Mouse (Mus musculus): ENCODE results near the gene Grin2c.

Grin2c gene

DNA sequence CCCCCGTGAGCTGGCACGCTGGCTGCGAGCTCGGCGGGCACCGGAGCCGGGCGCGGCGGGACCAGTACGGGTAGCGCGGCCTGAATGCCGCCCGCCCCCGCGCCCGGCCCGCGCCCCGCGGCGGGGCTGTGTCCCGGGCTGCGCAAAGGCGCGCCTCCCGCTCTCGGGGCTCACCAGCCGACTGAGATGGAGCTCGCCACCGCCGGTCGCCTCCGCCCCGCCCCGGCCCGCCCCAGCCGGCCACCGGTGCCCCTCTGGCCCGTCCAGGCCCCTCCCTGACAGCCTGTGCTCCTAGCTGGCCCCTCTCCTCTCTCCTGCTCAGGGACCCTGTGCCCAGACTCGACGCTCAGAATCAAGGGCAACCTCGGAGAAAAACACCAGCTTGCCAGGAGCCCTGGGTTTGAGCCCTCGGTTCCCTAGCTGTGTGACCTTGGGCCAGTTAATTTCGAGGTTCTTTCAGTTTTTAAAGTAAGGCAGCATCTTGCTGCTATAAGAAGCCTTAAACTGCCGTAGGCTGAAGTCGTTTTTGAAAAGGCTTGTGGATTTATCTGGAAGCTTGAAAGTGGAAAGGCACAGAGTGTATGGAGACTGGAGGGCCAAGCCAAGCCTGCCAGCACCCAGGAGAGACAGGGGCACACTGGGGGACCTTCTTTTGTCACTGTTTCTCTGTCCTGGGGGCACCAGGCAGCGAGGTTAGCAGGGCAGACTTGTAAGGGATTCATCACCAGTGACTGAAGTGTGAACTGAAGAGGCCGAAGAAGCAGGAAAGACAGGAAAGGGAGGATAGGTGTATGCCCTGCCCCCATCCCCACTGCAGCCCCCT, at the start of gene Grin2c:
Gene Grin2c (minus strand): TSS at position 183 of the 823 bp plus-strand sequence.
- DNase-seq, result no peak

DNA sequence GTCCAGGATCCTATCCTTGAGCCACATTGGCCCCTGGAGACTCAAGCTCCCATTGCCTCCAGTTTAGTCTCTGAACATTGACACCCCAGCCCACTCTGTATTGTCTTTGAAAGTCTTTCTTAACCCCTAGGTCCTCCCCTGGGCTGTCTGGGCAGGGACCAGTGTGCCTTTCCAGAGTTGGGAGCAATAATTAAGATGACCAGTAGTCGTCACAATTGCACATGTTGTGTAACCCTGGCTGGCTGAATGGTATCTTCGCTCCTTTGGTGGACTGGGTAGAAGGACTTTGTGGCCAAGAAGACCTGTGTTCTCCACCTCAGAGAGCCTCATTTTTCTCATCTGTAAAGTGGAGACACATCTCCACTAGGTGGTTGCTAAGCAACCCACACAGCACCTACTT, 47.2 kb upstream of the Grin2c start:
- DNase-seq, result no peak

DNA sequence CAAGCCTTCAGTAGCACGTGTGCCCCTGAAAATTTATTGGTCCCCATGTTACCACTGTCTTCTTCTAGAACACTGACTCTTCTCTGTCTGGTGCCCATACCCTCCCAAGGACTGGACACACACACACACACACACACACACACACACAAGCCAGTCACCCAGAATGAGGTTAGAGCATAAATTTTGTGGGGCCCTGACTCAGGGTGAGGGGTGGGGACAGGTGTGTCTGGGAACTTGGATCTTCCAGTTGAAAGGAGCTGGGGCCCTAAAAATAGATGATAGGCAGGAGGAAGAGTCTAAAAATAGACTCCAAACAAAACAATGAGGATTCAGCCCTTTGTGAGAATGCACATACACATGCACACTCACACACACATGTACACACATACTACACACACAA, 41.7 kb upstream of the Grin2c start:
- DNase-seq, result no peak

DNA sequence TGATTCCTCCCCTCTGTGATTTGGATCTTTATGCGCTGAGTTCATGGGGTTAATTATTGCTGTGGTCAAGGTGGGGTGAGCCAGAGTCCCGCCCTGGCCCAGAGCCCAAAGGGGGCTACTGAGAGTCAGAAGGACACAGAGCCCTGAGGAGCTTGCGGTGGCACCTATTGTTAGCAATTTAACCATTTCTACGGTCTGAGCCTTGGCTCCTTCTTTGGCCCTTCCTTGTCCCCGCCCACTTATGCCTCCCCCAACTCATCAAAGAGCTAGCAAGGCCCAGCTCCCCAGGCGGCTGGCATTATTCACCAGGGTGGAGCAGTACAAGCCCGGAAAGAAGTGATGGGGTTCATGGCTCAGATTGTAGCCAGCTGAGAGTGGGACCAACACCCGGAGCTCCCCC, 39.8 kb upstream of the Grin2c start, which contains the start of gene Otop2:
Gene Otop2 (plus strand): TSS at position 301 of the 400 bp plus-strand sequence.
- peak in 1 of 2 experiments; percentile 31 for DNase-seq

DNA sequence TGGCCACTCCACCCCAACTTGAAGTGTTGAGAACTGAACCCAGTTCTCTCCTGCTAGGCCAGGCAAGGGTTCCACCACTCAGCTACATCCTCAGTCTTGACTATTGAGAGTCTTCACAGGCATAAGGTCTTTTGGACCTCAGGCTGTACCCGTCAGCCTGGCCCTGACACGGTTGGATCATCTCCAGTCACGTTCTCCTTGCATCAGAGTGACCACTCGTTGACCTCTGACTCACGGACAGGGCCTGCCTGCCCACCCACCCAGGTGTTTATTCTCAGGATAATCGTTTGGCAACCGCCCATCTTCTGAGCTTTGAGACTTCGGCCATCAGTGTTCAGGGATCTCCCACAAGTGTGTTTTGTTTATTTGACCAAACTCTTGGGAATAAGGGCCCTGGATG, 36.1 kb upstream of the Grin2c start:
- no peak for DNase-seq

DNA sequence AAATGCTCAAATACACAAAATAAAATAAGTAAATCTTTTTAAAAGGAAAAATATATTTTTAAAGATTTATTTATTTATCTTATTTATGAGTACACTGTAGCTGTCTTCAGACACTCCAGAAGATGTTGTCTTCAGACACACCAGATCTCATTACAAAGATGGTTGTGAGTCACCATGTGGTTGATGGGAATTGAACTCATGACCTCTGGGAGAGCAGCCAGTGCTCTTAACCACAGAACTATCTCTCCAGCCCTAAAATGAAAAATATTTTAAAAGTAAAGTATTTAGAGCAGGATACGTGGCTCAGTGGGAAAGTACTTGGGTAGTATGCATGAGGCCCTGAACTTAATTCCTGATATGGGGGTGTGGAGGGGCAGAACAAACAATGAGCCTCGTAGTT, 34.3 kb upstream of the Grin2c start:
- no peak for DNase-seq

DNA sequence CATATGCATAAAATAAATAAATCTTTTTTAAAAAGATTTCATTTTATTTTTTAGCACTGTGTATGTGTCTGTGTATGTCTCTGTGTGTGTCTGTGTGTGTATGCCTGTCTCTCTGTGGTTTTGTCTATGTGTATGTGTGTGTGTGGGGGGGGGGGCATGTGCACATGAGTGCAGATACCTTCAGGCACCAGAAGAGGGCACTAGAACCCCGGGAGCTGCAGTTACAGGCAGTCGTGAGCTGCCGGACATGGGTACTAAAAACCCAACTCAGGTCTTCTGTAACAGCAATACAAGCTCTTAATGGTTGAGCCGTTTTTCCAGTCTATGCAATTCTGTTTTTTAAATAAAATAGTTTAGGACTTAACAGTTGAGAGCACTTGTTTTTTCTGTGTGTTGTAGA, 33.7 kb upstream of the Grin2c start:
- no peak for DNase-seq

DNA sequence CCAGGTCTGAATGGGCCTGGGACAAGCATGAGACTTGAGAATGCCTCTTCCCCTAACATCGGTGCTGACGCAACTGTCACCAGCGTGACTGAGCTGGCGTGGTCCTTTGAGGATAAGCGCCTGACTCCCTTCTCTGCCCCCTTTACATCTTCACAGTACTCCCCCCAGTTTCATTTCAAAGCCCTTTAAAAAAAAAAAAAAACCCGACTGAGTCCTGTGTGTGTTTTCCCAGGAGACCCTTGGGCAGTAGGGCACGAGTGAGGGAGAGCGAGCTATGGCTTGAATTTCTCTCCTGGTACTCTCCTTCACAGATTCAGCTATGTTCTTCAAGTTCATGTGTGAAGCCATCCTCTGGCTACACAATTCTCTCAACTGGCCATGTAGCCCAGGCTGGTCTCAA, 31.1 kb upstream of the Grin2c start:
- DNase-seq, result no peak

DNA sequence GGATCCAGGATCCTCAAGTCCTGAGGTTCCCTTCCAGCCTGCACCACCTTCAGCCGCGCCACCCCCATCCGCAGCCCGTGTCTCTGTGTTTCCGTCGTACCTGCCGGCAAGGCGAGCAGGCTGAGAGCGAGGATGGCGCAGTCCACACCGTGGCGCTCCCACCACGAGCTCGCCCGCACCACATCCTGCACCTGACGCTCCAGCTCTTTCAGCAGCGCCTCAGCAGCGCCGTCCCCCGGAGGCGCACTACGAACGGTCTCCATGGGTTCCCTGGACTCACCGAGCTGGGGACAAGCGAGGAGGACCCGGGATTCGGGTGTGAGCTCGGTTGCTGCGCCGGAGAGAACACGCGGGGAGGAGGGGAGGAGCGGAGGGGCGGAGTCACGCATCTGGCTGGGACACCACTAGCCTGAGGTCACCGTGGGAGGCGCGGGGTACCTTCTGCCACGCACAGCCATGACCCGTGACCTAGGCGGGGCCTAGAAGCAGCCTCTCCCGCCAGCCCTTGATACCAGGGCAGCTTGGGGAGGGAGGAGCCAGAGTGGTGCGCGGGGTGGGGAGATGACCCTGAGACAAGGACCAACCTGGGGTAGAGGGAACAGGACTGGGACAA, 30.3 kb upstream of the Grin2c start, which contains the start of gene Fads6:
Gene Fads6 (minus strand): TSS at position 450 of the 613 bp plus-strand sequence.
- peak; percentile 73 to 88 for DNase-seq

DNA sequence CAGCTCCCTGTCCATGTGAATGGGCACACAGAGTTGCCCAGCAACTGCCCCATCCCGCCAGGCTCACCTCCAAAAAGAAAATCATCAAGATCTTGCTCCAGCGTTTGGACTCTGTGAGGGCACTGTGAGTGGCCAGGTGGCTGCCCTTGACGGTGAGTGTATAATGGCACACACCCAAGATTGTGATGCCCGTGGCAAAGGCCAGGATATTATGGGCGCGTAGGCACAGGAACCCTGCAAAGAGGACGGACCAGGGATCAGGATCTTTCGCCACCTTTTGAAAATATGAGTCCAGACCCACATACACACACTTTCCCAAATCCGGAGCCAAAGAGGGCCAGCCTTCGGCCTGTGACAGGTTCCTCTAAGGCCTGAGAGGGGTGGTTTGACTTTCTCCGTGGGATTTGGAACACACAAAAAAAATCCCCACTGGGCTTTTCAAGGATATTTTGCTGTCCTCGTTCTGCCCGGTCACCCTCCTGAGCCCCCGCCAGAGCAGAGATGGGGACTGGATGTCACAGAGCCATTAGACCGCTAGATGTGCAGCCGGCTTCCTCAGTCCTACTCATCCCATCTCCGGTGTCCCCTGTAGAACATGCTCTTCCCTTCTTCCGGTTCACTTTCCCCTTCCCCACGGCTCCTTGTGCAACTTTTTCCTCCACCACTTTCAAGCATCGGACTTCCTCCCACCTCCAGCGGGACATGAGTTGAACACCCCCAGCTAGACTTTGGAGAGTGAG, 29.6 kb upstream of the Grin2c start:
- peak; percentile 39 to 65 for DNase-seq

DNA sequence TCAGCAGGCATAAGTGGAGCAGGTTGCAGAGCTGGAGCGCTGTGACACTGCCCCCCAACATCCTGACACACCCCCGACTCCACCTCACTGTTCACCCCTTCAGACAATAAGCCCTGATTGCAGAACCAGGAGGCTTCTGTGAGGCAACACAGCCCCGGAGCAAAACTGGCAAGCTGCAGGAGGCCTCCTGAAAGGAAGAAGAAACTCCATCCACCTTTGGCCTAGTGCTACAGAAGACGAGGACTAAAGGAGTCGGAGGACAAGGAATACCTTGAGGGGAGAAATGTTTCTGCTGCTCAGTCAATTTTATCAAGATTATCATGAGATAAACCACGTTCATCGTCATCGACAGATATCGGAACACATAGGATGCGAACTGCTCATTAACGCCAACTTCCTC, 28.9 kb upstream of the Grin2c start:
- DNase-seq, result no peak

DNA sequence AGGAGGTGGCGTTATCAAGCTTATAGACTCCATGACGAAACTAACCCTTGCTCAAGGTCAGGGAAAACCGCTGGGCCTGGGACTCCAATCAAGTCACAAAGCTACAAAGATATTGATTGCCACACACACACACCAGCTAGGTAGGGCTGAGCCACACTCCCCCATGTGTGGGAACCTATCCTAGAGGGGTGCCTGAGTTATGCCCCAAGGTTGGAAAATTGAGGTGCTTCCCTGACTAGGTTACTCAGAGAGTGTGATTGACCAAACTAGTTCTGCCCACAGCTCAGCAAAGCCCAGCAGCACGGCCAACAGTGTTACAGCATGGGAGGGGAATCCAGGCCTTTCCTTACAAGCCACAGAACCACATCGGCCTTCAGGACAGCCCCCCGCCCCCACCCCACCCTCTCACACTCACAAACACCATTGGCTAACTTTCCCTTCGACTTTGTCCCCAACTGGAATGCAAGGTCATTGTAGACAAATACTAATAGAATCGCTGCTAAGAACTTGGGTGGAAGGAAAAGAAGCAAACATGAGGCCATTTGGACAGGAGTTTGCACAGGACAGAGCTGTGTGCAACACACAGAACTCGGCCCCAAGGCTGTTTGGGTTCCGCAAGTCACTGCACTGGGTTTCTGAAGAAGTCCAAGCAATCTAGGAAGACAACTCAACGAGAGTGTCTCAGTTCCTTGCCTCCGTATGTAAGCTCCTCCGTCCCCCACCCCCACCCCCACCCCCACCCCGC, 25.8 kb upstream of the Grin2c start:
- DNase-seq, result peak; percentile 34 to 72

DNA sequence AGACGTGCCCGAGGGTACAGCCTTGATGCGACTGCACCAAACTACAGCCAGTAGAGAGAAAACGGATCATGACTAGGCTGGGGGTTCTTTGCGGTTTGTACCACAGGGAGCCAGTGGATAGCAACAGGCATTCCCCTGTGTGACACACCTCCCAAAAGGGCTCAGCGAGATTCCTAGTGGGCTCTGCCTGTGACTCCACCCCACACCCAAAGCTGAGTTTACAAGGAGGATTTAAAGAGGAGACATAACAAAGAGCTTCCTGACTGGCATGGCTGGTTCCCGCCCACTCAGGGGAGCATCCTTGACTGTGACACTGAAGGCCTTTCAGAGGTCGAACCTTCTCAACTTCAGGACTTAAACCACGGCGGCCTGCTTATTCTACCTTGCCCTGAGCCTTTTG, 24.5 kb upstream of the Grin2c start:
- DNase-seq, result no peak

DNA sequence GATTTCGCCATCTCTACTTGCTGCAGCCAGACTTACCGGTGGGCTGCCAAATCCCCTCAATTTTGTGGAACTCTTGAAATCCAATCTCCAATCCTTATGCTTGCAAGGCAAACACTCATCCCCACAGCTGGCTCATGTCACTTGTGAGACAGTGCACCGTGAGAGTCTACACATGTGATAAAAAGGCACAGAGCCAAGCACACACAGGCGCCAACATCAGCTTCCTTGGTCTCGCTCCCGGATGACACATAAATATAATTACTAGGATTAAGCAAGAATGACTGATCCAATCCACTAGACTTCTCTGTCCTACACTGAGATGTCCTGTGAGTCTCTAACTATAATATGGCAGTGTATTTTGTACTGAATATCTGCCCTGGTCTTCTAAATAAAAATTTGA, 23.9 kb upstream of the Grin2c start:
- DNase-seq, result peak; percentile 75 to 82

DNA sequence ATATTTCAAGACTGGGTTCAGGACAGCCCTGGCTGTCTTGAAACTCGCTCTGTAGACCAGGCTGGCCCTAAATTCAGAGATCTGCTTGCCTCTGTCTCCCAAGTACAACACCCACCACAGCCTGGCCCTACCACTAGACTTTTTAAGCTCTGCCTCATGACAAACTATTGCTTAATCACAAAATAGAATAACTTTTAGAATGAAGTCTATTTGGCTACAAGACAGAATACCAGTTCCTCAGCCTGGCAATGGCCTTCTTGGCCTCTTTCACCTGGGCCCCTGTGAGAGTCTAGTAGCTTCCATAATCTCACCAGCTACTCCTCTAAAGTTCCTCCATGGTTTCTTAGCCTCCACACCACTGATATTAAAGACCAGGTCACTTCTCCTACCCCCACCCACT, 23.3 kb upstream of the Grin2c start:
- no peak for DNase-seq

DNA sequence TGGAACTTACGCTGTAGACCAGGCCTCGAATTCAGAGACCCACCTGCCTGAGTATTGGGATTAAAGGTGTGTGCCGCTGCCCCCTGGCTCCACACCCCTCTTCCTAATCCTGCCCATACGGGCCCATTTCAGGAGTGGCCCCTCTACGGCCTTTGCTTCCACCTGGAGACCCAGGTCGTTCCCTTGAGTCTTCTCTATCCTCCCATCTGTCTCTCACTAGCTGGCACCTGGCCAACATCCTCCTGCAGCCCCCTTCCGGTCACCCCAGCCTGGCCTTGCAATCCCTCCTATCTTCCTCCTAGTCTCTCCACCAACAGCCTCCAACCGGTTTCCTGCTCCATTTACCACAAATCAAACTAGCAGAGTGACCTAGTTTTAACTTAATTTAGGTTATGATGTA, 22.8 kb upstream of the Grin2c start:
- peak; percentile 41 to 49 for DNase-seq

DNA sequence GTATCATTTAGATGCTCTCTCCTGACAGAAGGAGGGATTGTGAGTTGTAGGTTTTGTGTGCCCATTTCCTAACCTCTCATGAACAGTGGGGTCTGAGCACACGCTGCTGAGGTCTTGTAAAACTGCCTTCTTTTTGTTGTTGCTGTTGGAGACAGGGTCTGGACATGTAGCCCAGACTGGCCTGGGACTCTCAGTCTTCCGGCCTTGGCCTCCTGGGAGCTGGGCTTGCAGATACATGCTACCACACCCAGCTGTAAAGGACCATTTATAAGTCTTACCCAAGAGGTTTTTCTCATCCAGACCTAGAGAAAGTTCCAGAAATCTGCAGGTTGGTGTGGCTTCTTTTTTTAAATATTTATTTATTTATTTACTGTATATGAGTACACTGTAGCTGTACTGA, 21.3 kb upstream of the Grin2c start:
- no peak for DNase-seq

DNA sequence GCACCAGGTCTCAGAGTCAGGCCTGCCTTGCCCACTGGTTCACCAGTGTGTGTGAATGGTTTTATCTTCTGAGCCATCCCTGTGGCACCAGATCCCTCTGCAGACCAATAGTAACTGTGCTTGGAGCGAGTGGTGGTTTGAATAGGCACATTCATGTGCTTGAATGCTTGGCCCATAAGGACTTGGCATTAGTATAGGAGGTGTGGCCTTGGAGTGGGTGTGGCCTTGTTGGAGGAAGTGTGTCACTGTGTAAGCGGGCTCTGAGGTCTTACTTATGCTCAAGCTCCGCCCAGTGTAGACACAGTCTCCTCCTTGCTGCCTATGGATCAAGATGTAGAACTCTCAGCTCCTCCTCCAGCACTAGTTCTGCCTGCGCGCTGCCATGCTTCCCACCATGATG, 20.3 kb upstream of the Grin2c start:
- DNase-seq, result no peak

DNA sequence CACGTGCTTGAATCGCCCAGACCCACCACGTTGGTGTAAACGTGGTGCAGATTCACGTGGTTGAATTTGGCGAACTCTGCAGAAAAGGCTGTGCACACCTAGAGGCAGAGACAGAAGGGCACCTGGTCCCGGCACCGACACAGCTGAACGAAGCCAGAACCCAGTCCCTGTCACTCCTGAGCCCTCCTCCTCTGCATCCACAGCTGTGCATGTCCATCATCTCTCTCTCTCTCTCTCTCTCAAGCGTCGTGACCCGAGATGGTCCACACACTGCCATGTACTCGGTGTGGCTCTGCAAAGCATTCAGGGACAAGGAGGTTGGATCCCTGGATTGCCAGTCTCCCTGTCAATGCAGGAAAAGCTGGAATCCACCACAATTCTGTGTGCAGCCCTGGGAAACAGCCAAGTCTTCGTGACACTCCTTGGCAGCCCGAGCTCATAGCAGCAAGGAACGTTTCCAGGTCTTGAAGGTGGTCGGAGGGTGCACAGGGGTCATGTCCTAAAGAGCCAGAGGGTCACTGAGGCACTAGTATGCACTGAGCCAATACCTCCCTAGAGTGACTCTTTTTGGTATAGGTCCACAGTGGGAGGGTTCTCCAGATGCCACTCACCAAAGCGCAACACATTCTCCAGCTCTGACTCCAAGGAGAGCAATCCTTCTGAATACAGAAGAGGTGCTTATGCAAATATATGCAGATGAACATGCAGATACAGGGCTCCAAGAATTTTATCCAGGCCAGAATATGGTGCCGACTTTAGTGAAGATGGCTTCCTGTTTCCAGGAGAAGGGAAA, 19.4 kb upstream of the Grin2c start:
- no peak for DNase-seq

DNA sequence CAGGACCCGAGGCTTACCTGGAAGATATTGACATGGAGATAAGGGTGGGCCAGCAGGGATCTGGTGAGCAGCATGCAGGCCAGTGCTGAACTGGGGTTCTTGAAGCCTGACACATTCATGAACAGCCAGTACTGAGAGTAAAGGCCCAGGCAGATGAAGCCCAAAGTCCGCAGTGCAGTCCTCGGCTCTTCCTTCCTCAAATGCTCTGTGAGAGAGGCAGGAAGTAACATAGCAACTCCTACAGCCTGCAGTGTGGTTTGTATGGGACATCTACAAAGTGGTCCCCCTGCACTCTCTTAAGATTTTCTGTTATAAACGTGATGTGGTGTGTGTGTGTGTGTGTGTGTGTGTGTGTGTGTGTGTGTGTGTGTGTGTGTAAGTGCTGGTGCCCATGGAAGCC, 18.2 kb upstream of the Grin2c start:
- no peak for DNase-seq

DNA sequence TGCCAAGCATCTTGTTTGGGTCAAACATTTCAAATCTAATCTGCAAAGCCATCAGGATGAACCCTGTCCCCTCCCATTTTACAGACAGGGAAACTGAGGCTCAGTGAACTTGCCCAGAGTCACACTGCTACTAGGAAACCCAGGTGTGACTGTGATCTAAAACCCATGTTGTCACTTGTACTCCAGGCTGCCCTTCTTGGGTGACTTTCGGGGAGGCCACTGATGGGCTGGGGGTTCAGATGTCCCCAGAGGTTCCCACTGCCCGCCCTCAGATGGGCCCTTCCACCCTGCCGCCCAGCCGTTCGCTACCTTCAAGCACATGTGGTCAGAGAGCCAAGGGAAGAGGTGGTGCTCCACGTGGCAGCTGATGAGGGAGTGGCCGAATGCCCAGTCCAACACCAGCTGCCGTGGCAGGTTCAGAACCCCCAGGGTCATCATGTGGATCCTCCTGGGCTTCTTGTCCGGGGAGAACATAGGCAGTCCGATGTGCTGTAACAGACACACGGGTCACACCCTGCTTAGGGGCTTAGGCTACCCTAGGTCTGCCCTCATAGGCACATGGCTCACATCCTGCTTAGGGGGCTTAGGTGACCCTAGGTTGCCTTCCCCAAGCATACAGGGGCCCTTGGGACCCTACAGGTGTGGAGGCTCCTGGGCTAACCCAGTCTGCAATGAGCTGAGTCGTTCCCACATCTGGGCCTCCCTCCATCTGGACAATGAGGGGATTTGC, 17.0 kb upstream of the Grin2c start:
- no peak for DNase-seq

DNA sequence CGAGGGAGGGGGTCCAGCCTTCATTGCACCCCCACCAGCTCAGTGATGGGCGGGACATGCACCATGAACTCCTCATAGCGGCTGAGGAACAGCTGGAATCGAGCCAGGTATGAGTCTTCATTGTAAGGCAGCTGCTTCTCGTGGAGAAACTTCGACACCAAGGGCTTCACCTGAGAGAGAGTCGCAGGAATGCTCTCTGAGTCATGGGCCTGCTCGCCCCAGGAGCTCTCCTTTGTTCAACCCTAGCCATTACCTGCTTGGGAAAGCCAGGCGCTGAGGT, 16.4 kb upstream of the Grin2c start:
- no peak for DNase-seq

Data from kidney, postnatal 25 days (tissue).